Comparison of ENCODE assay signal across 23 mouse cellular contexts in genomic region chr5:147135994-147136393, GRCm38 (mm10). TPM values are rescaled to one million over a fixed set of nuclear protein-coding genes. Genes with fewer than 3 reads are reported as not detected.
DNase-seq lines count a peak whose midpoint lies in the region; ATAC-seq and TF ChIP-seq lines count a peak whose summit lies in the region.
"Had no signal": no experiment of that assay in that cellular context is flagged by ENCODE, and none has a peak within 500 bp of the region (broad histone marks: within the 10 kb centered on the region; RNA-seq: fewer than 3 reads in every experiment).

No protein-coding gene starts in this region.

- no peak for TF ChIP-seq EP300 in lung, postnatal 0 days (IDR thresholded peaks at IDR 0.05)

- WGBS in lung, embryonic 16.5 days, result 54% methylated on average over 13 of the region's 13 CpGs
- 58% methylated on average over 13 of the region's 13 CpGs for WGBS in lung, postnatal 0 days
- WGBS in midbrain, embryonic 11.5 days, result 26% methylated on average over 13 of the region's 13 CpGs
- WGBS in midbrain, postnatal 0 days, result 34% methylated on average over 13 of the region's 13 CpGs
- 76% methylated on average over 13 of the region's 13 CpGs for WGBS in heart, embryonic 12.5 days

- no peak overlapping the region for H3K27ac ChIP-seq in lung, embryonic 16.5 days (ENCODE audit: low read length)
- H3K27ac ChIP-seq in lung, postnatal 0 days (ENCODE audit: low read length), result no peak overlapping the region
- no peak overlapping the region for H3K27ac ChIP-seq in midbrain, embryonic 11.5 days (ENCODE audit: low read depth, low read length)
- H3K27ac ChIP-seq in midbrain, postnatal 0 days (ENCODE audit: low read depth, low read length), result no peak overlapping the region
- H3K27ac ChIP-seq in heart, embryonic 12.5 days (ENCODE audit: poor library complexity, severe bottlenecking), result no peak overlapping the region
- H3K27ac ChIP-seq: embryonic facial prominence, embryonic 10.5 days; forebrain, embryonic 13.5 days; gastrocnemius, adult 2 months; heart, embryonic 13.5 days; hindbrain, embryonic 14.5 days had no signal

- no peaks in the 10 kb centered on the region for H3K9me3 ChIP-seq in lung, embryonic 16.5 days (ENCODE audit: control insufficient read depth, low read length)
- no peaks in the 10 kb centered on the region for H3K9me3 ChIP-seq in lung, postnatal 0 days (ENCODE audit: low read length)
- peaks cover 3% of the 10 kb centered on the region; the same call in 1 of the 2 replicates for H3K9me3 ChIP-seq in midbrain, embryonic 11.5 days (ENCODE audit: control insufficient read depth, low read length)
- no peaks in the 10 kb centered on the region for H3K9me3 ChIP-seq in midbrain, postnatal 0 days (ENCODE audit: low read length)
- H3K9me3 ChIP-seq in heart, embryonic 12.5 days (replicated peaks), result no peaks in the 10 kb centered on the region
- H3K9me3 ChIP-seq: embryonic facial prominence, embryonic 10.5 days; forebrain, embryonic 13.5 days; heart, embryonic 13.5 days had no signal

- DNase-seq in lung, postnatal 0 days (ENCODE audit: low spot score), result no peak
- DNase-seq in midbrain, embryonic 11.5 days (ENCODE audit: low spot score, missing footprints), result peak; percentile 89
- DNase-seq in midbrain, postnatal 0 days (ENCODE audit: low spot score), result no peak
- peak; percentile 69 for DNase-seq in embryo, embryonic 10.5 days (ENCODE audit: low spot score)
- DNase-seq in spleen, postnatal 10 days (ENCODE audit: low spot score in 2 of 2), result no peak
- DNase-seq: adrenal gland, adult 8-10 months; adrenal gland, postnatal 36 days; cerebellum, adult 2 months; cerebellum, postnatal 10 days; gastrocnemius, adult 2 months; gastrocnemius, postnatal 25 days; heart, postnatal 36 days had no signal

- no peaks in the 10 kb centered on the region for H3K36me3 ChIP-seq in lung, embryonic 16.5 days (ENCODE audit: control insufficient read depth, insufficient read depth, low read length)
- H3K36me3 ChIP-seq in lung, postnatal 0 days (ENCODE audit: insufficient read depth, low read length), result no peaks in the 10 kb centered on the region
- H3K36me3 ChIP-seq in midbrain, embryonic 11.5 days (ENCODE audit: control insufficient read depth, insufficient read depth, low read length), result no peaks in the 10 kb centered on the region
- no peaks in the 10 kb centered on the region for H3K36me3 ChIP-seq in midbrain, postnatal 0 days (ENCODE audit: insufficient read depth, low read length)
- H3K36me3 ChIP-seq in heart, embryonic 12.5 days, result no peaks in the 10 kb centered on the region
- H3K36me3 ChIP-seq: embryonic facial prominence, embryonic 10.5 days; heart, embryonic 13.5 days had no signal

- no peak overlapping the region for H3K9ac ChIP-seq in lung, embryonic 16.5 days (ENCODE audit: low read length)
- no peak overlapping the region for H3K9ac ChIP-seq in lung, postnatal 0 days (replicated peaks; ENCODE audit: low read depth)
- H3K9ac ChIP-seq in midbrain, embryonic 11.5 days (ENCODE audit: low read length), result no peak overlapping the region
- H3K9ac ChIP-seq in midbrain, postnatal 0 days (replicated peaks; ENCODE audit: low read length, poor library complexity, severe bottlenecking), result no peak overlapping the region
- no peak overlapping the region for H3K9ac ChIP-seq in heart, embryonic 12.5 days
- H3K9ac ChIP-seq: forebrain, embryonic 13.5 days; heart, embryonic 13.5 days; hindbrain, embryonic 14.5 days had no signal

- no peaks in the 10 kb centered on the region for H3K4me1 ChIP-seq in lung, embryonic 16.5 days (replicated peaks; ENCODE audit: control insufficient read depth, insufficient read depth, low read length)
- no peaks in the 10 kb centered on the region; the same call in 1 of the 2 replicates for H3K4me1 ChIP-seq in lung, postnatal 0 days (ENCODE audit: insufficient read depth, low read depth, low read length)
- peaks cover 25% of the 10 kb centered on the region for H3K4me1 ChIP-seq in midbrain, embryonic 11.5 days (ENCODE audit: control insufficient read depth, insufficient read depth, low read length)
- no peaks in the 10 kb centered on the region for H3K4me1 ChIP-seq in midbrain, postnatal 0 days (ENCODE audit: insufficient read depth, low read length)
- no peaks in the 10 kb centered on the region; the same call in 1 of the 2 replicates for H3K4me1 ChIP-seq in heart, embryonic 12.5 days (replicated peaks)
- H3K4me1 ChIP-seq: heart, embryonic 13.5 days had no signal

- peak overlapping the region; percentile 16; the same call in 1 of the 2 replicates for H3K4me2 ChIP-seq in lung, embryonic 16.5 days (ENCODE audit: low read depth, low read length)
- H3K4me2 ChIP-seq in lung, postnatal 0 days (replicated peaks; ENCODE audit: low read depth, low read length), result no peak overlapping the region
- H3K4me2 ChIP-seq in midbrain, embryonic 11.5 days, result no peak overlapping the region
- H3K4me2 ChIP-seq in midbrain, postnatal 0 days (ENCODE audit: low read depth, low read length, poor library complexity, severe bottlenecking), result no peak overlapping the region
- H3K4me2 ChIP-seq in heart, embryonic 12.5 days, result no peak overlapping the region
- H3K4me2 ChIP-seq: forebrain, embryonic 13.5 days; heart, embryonic 13.5 days; hindbrain, embryonic 14.5 days had no signal

- no peak overlapping the region for H3K4me3 ChIP-seq in lung, embryonic 16.5 days (ENCODE audit: low read length)
- no peak overlapping the region for H3K4me3 ChIP-seq in lung, postnatal 0 days (ENCODE audit: low read depth, low read length)
- no peak overlapping the region for H3K4me3 ChIP-seq in midbrain, embryonic 11.5 days (ENCODE audit: low read depth, low read length)
- H3K4me3 ChIP-seq in midbrain, postnatal 0 days (ENCODE audit: low read depth, low read length), result no peak overlapping the region
- no peak overlapping the region for H3K4me3 ChIP-seq in heart, embryonic 12.5 days
- H3K4me3 ChIP-seq: embryonic facial prominence, embryonic 10.5 days; forebrain, embryonic 13.5 days; gastrocnemius, adult 2 months; heart, embryonic 13.5 days had no signal

- no peak for TF ChIP-seq CTCF in lung, postnatal 0 days (IDR thresholded peaks at IDR 0.05)
- TF ChIP-seq CTCF in midbrain, postnatal 0 days (IDR thresholded peaks at IDR 0.05), result no peak

- no peak for ATAC-seq in lung, embryonic 16.5 days (ENCODE audit: low read depth)
- no peak for ATAC-seq in lung, postnatal 0 days
- ATAC-seq in midbrain, embryonic 11.5 days (ENCODE audit: low FRiP score), result no peak
- no peak for ATAC-seq in midbrain, postnatal 0 days (ENCODE audit: low FRiP score)
- ATAC-seq in heart, embryonic 12.5 days (ENCODE audit: insufficient number of reproducible peaks, low FRiP score), result no peak
- ATAC-seq: forebrain, embryonic 13.5 days had no signal

- H3K27me3 ChIP-seq in lung, embryonic 16.5 days (ENCODE audit: control insufficient read depth, insufficient read depth, low read depth, low read length), result no peaks in the 10 kb centered on the region
- H3K27me3 ChIP-seq in lung, postnatal 0 days (replicated peaks; ENCODE audit: insufficient read depth, low read length), result no peaks in the 10 kb centered on the region
- peaks cover 17% of the 10 kb centered on the region for H3K27me3 ChIP-seq in midbrain, embryonic 11.5 days (ENCODE audit: control insufficient read depth, insufficient read depth, low read length)
- H3K27me3 ChIP-seq in midbrain, postnatal 0 days (ENCODE audit: insufficient read depth, low read length), result peaks cover 16% of the 10 kb centered on the region
- H3K27me3 ChIP-seq in heart, embryonic 12.5 days (replicated peaks), result peaks cover 4% of the 10 kb centered on the region; the same call in 1 of the 2 replicates
- H3K27me3 ChIP-seq: heart, embryonic 13.5 days had no signal

RNA-seq across cellular contexts. Expression of gene Gsx1, which starts 52.5 kb away (rescaled TPM):
- polyA plus RNA-seq in lung, embryonic 16.5 days (2015; fragmentation: Nextera tagmentation; extraction: Ambion mirVana), result not detected in 2 replicates
- polyA plus RNA-seq in lung, postnatal 0 days (2015; fragmentation: Nextera tagmentation; extraction: Ambion mirVana), result not detected in 2 replicates
- polyA plus RNA-seq in midbrain, embryonic 11.5 days (2014; fragmentation: Nextera tagmentation; extraction: Ambion mirVana), result 14.6 and 19.0 TPM in 2 replicates
- total RNA-seq in midbrain, postnatal 0 days (2014; rRNA removed), result 1.7 and 3.0 TPM in 2 replicates
- 1.4 and 2.3 TPM in 2 replicates for polyA plus RNA-seq in midbrain, postnatal 0 days (2015; fragmentation: Nextera tagmentation; extraction: Ambion mirVana)
- polyA plus RNA-seq in heart, embryonic 12.5 days (2016; fragmentation: Nextera tagmentation; extraction: Ambion mirVana), result not detected in 2 replicates
- total RNA-seq: adrenal gland, adult 8-10 months; adrenal gland, postnatal 36 days; ES-E14; gastrocnemius, adult 2 months; gastrocnemius, postnatal 25 days; granulocyte monocyte progenitor cell, adult 5-6 weeks; heart, adult 8-10 months; heart, postnatal 36 days had no signal
- polyA plus RNA-seq: embryonic facial prominence, embryonic 14.5 days; heart, embryonic 13.5 days; heart, postnatal 0 days had no signal

RNA-seq across cellular contexts. Expression of gene Polr1d, which starts 59.1 kb away (rescaled TPM):
- 118 and 120 TPM in 2 replicates for polyA plus RNA-seq in lung, embryonic 16.5 days (2015; fragmentation: Nextera tagmentation; extraction: Ambion mirVana)
- 106 and 107 TPM in 2 replicates for polyA plus RNA-seq in lung, postnatal 0 days (2015; fragmentation: Nextera tagmentation; extraction: Ambion mirVana)
- polyA plus RNA-seq in midbrain, embryonic 11.5 days (2014; fragmentation: Nextera tagmentation; extraction: Ambion mirVana), result 111 and 120 TPM in 2 replicates
- 58.4 and 60.1 TPM in 2 replicates for total RNA-seq in midbrain, postnatal 0 days (2014; rRNA removed)
- 89.4 and 91.0 TPM in 2 replicates for polyA plus RNA-seq in midbrain, postnatal 0 days (2015; fragmentation: Nextera tagmentation; extraction: Ambion mirVana)
- 91.3 and 94.0 TPM in 2 replicates for polyA plus RNA-seq in heart, embryonic 12.5 days (2016; fragmentation: Nextera tagmentation; extraction: Ambion mirVana)

RNA-seq across cellular contexts. Expression of gene Lnx2, which starts 59.6 kb away (rescaled TPM):
- 19.7 and 19.8 TPM in 2 replicates for polyA plus RNA-seq in lung, embryonic 16.5 days (2015; fragmentation: Nextera tagmentation; extraction: Ambion mirVana)
- 12.4 and 14.5 TPM in 2 replicates for polyA plus RNA-seq in lung, postnatal 0 days (2015; fragmentation: Nextera tagmentation; extraction: Ambion mirVana)
- 8.1 and 8.9 TPM in 2 replicates for polyA plus RNA-seq in midbrain, embryonic 11.5 days (2014; fragmentation: Nextera tagmentation; extraction: Ambion mirVana)
- 5.6 and 6.5 TPM in 2 replicates for total RNA-seq in midbrain, postnatal 0 days (2014; rRNA removed)
- polyA plus RNA-seq in midbrain, postnatal 0 days (2015; fragmentation: Nextera tagmentation; extraction: Ambion mirVana), result 2.6 and 2.9 TPM in 2 replicates
- 14.0 and 14.3 TPM in 2 replicates for polyA plus RNA-seq in heart, embryonic 12.5 days (2016; fragmentation: Nextera tagmentation; extraction: Ambion mirVana)

Comparison
In these comparisons a context has a peak if more than half of its experiments do, and no peak if none do; other contexts are left out.
1. DNase-seq: peak in midbrain, embryonic 11.5 days (single experiment) and embryo, embryonic 10.5 days (single experiment); none in lung, postnatal 0 days (single experiment), midbrain, postnatal 0 days (single experiment) and spleen, postnatal 10 days (0 of 2).